Mouse (Mus musculus) bone marrow, adult 2 months (tissue): ENCODE data around the gene Cyp26a1.

Experiments used
- CTCF ChIP-seq: fragments of 200-500 bp; IDR thresholded peaks from 2 replicates; pipeline ENCODE4 v1.5.1; 2011; ENCODE audit warnings: low read length, control low read depth; ENCODE audit not compliant: control insufficient read depth, insufficient read depth
- POLR2A ChIP-seq: fragments of 200-500 bp; IDR thresholded peaks from 2 replicates; pipeline ENCODE4 v1.6.1; 2011; ENCODE audit warnings: low read depth, mild to moderate bottlenecking, control low read depth, low read length, borderline replicate concordance; ENCODE audit not compliant: control insufficient read depth

GRCm38 (mm10) chr19:37673393-37673792 lies 24.2 kb upstream of the Cyp26a1 start:
- TF ChIP-seq POLR2A, result no peak
- no peak for TF ChIP-seq CTCF
